Mouse (Mus musculus) midbrain, embryonic 13.5 days (tissue): ENCODE data around the gene Sparc. TPM values are rescaled to one million over a fixed set of nuclear protein-coding genes. Genes with fewer than 3 reads are reported as not detected.

ENCODE experiments used
- ATAC-seq: fragments of 200-750 bp; cut with Nextera tagmentation; 2 replicates; pipeline ENCODE4 v1.8.0; 2017; ENCODE audit warnings: mild to moderate bottlenecking, moderate TSS enrichment, moderate library complexity
- H3K27ac ChIP-seq: fragments of 300-500 bp; sonication (generic); 2 replicates; pipeline ENCODE4 v1.5.1; 2015; ENCODE audit warnings: inconsistent platforms, mild to moderate bottlenecking, moderate library complexity
- H3K27me3 ChIP-seq: fragments of 300-500 bp; sonication (generic); 2 replicates; pipeline ENCODE4 v1.6.1; 2015; ENCODE audit warnings: mild to moderate bottlenecking, inconsistent platforms
- H3K36me3 ChIP-seq: fragments of 300-500 bp; sonication (generic); 2 replicates; pipeline ENCODE4 v1.6.1; 2015; ENCODE audit warnings: mild to moderate bottlenecking, inconsistent platforms
- H3K4me1 ChIP-seq: fragments of 300-500 bp; sonication (generic); replicated peaks from 2 replicates; pipeline ENCODE4 v1.6.1; 2015; ENCODE audit warnings: inconsistent platforms
- H3K4me2 ChIP-seq: fragments of 300-500 bp; sonication (generic); replicated peaks from 2 replicates; pipeline ENCODE4 v1.6.1; 2015; ENCODE audit warnings: moderate library complexity, mild to moderate bottlenecking, inconsistent platforms
- H3K4me3 ChIP-seq: fragments of 300-500 bp; sonication (generic); replicated peaks from 2 replicates; pipeline ENCODE4 v1.5.1; 2015; ENCODE audit warnings: mild to moderate bottlenecking, inconsistent platforms
- H3K9ac ChIP-seq: fragments of 300-500 bp; sonication (generic); replicated peaks from 2 replicates; pipeline ENCODE4 v1.6.1; 2015; ENCODE audit warnings: mild to moderate bottlenecking, inconsistent platforms
- H3K9me3 ChIP-seq: fragments of 300-500 bp; sonication (generic); 2 replicates; pipeline ENCODE4 v1.6.1; 2016; ENCODE audit warnings: mild to moderate bottlenecking, inconsistent platforms
- WGBS: fragments of 180-500 bp; shearing (Covaris S2); methylation state at CpG from one replicate; pipeline ENCODE4 v1.1.7; 2015; 5-methylcytosine and 5-hydroxymethylcytosine counted together
- polyA plus RNA-seq: library from polyadenylated mRNA; unstranded; fragments of >200 nt; fragmentation: Nextera tagmentation; extraction: Ambion mirVana; gene quantifications from 2 replicates; pipeline ENCODE4 v1.2.1, GENCODE M21; 2015

Sparc gene
- polyA plus RNA-seq, 1 experiment from 2014 or later, result 417 TPM

- H3K9ac ChIP-seq, result no peak overlapping the region
- H3K4me3 ChIP-seq, result no peak overlapping the region
- H3K4me1 ChIP-seq, result peaks cover 21% of the 10 kb centered on the region
- ATAC-seq, result no peak
- H3K27ac ChIP-seq, result no peak overlapping the region
- 76% methylated on average over 5 of the region's 5 CpGs for WGBS
- H3K36me3 ChIP-seq, result peaks cover 5% of the 10 kb centered on the region; the same call in 1 of the 2 replicates
- no peaks in the 10 kb centered on the region for H3K9me3 ChIP-seq
- H3K27me3 ChIP-seq, result no peaks in the 10 kb centered on the region
- H3K4me2 ChIP-seq, result no peak overlapping the region
These were observed 8.7 kb downstream of the Sparc start for GRCm38 (mm10) chr11:55414314-55414713.

- no peak overlapping the region for H3K27ac ChIP-seq
- WGBS, result 90% methylated on average over 2 of the region's 2 CpGs
- no peak for ATAC-seq
These were observed 9.6 kb downstream of the Sparc start for GRCm38 (mm10) chr11:55413416-55413796.

GRCm38 (mm10) chr11:55412680-55413415 lies 10.1 kb downstream of the Sparc start:
- no peak overlapping the region for H3K4me3 ChIP-seq
- peaks cover 7% of the 10 kb centered on the region for H3K4me1 ChIP-seq
- no peak for ATAC-seq
- no peak overlapping the region for H3K4me2 ChIP-seq
- no peaks in the 10 kb centered on the region for H3K9me3 ChIP-seq
- H3K27me3 ChIP-seq, result no peaks in the 10 kb centered on the region
- WGBS, result 95% methylated on average over 10 of the region's 10 CpGs
- no peak overlapping the region for H3K27ac ChIP-seq
- no peak overlapping the region for H3K9ac ChIP-seq
- H3K36me3 ChIP-seq, result peaks cover 13% of the 10 kb centered on the region

More at GRCm38 (mm10) chr11:55413416-55413796, 9.6 kb downstream of the Sparc start:
- Histone ChIP-seq H3K9me3 (no peaks in the 10 kb centered on the region), H3K27me3 (no peaks in the 10 kb centered on the region), H3K9ac (no peak overlapping the region), H3K36me3 (peaks cover 10% of the 10 kb centered on the region), H3K4me2 (no peak overlapping the region), H3K4me1 (peaks cover 12% of the 10 kb centered on the region), H3K4me3 (no peak overlapping the region)

- ATAC-seq, result no peak
- Histone ChIP-seq H3K4me3 (no peak overlapping the region), H3K27me3 (no peaks in the 10 kb centered on the region), H3K9me3 (no peaks in the 10 kb centered on the region), H3K4me2 (no peak overlapping the region), H3K4me1 (no peaks in the 10 kb centered on the region), H3K36me3 (peaks cover 18% of the 10 kb centered on the region), H3K9ac (no peak overlapping the region), H3K27ac (no peak overlapping the region)
- WGBS, result 81% methylated on average over 7 of the region's 7 CpGs
These were observed 10.9 kb downstream of the Sparc start for GRCm38 (mm10) chr11:55412034-55412433.

- Histone ChIP-seq H3K9ac (no peak overlapping the region), H3K27ac (no peak overlapping the region), H3K9me3 (no peaks in the 10 kb centered on the region), H3K4me1 (no peaks in the 10 kb centered on the region), H3K27me3 (no peaks in the 10 kb centered on the region), H3K4me2 (no peak overlapping the region), H3K36me3 (peaks cover 24% of the 10 kb centered on the region), H3K4me3 (no peak overlapping the region)
- WGBS, result 76% methylated on average over 3 of the region's 3 CpGs
- no peak for ATAC-seq
These were observed 12.5 kb downstream of the Sparc start for GRCm38 (mm10) chr11:55410502-55410901.

- H3K4me3 ChIP-seq, result no peak overlapping the region
- no peaks in the 10 kb centered on the region for H3K4me1 ChIP-seq
- no peak overlapping the region for H3K9ac ChIP-seq
- no peak overlapping the region for H3K27ac ChIP-seq
- H3K9me3 ChIP-seq, result no peaks in the 10 kb centered on the region
- ATAC-seq, result no peak
- H3K36me3 ChIP-seq, result peaks cover 24% of the 10 kb centered on the region
- H3K4me2 ChIP-seq, result no peak overlapping the region
- 85% methylated on average over 3 of the region's 3 CpGs for WGBS
- no peaks in the 10 kb centered on the region for H3K27me3 ChIP-seq
These were observed 13.0 kb downstream of the Sparc start for GRCm38 (mm10) chr11:55410005-55410404.

GRCm38 (mm10) chr11:55407133-55407532 lies 15.8 kb downstream of the Sparc start:
- Histone ChIP-seq H3K4me1 (no peaks in the 10 kb centered on the region), H3K27ac (no peak overlapping the region), H3K27me3 (no peaks in the 10 kb centered on the region), H3K9me3 (no peaks in the 10 kb centered on the region), H3K36me3 (peaks cover 24% of the 10 kb centered on the region), H3K4me3 (no peak overlapping the region), H3K9ac (no peak overlapping the region), H3K4me2 (no peak overlapping the region)
- 94% methylated on average over 4 of the region's 4 CpGs for WGBS
- ATAC-seq, result no peak

- Histone ChIP-seq H3K36me3 (peaks cover 28% of the 10 kb centered on the region), H3K9ac (no peak overlapping the region), H3K4me2 (no peak overlapping the region), H3K4me3 (no peak overlapping the region), H3K9me3 (no peaks in the 10 kb centered on the region), H3K27ac (peak overlapping the region; percentile 25; the same call in 1 of the 2 replicates), H3K27me3 (no peaks in the 10 kb centered on the region), H3K4me1 (no peaks in the 10 kb centered on the region)
- WGBS, result 82% methylated on average over 8 of the region's 8 CpGs
- ATAC-seq, result no peak
These were observed 17.1 kb downstream of the Sparc start for GRCm38 (mm10) chr11:55405601-55406469.

GRCm38 (mm10) chr11:55404659-55405457 lies 18.1 kb downstream of the Sparc start:
- no peak overlapping the region for H3K4me3 ChIP-seq
- ATAC-seq, result no peak
- WGBS, result 89% methylated on average over 9 of the region's 9 CpGs
- H3K4me1 ChIP-seq, result no peaks in the 10 kb centered on the region
- H3K36me3 ChIP-seq, result peaks cover 28% of the 10 kb centered on the region
- no peak overlapping the region for H3K27ac ChIP-seq
- H3K27me3 ChIP-seq, result no peaks in the 10 kb centered on the region
- no peak overlapping the region for H3K9ac ChIP-seq
- H3K4me2 ChIP-seq, result no peak overlapping the region
- no peaks in the 10 kb centered on the region for H3K9me3 ChIP-seq

GRCm38 (mm10) chr11:55400863-55401262 lies 22.1 kb downstream of the Sparc start:
- Histone ChIP-seq H3K4me3 (no peak overlapping the region), H3K27me3 (no peaks in the 10 kb centered on the region), H3K27ac (no peak overlapping the region), H3K36me3 (peaks cover 17% of the 10 kb centered on the region), H3K4me2 (no peak overlapping the region), H3K9me3 (no peaks in the 10 kb centered on the region), H3K9ac (no peak overlapping the region), H3K4me1 (no peaks in the 10 kb centered on the region)
- 95% methylated on average over 2 of the region's 2 CpGs for WGBS
- ATAC-seq, result no peak

GRCm38 (mm10) chr11:55398371-55398770 lies 24.6 kb downstream of the Sparc start:
- 92% methylated on average over 8 of the region's 8 CpGs for WGBS
- H3K4me2 ChIP-seq, result no peak overlapping the region

GRCm38 (mm10) chr11:55397441-55397840 lies 25.5 kb downstream of the Sparc start:
- no peak overlapping the region for H3K9ac ChIP-seq
- no peak overlapping the region for H3K4me2 ChIP-seq
- no peaks in the 10 kb centered on the region for H3K9me3 ChIP-seq
- no peak overlapping the region for H3K27ac ChIP-seq
- no peak for ATAC-seq
- H3K4me1 ChIP-seq, result no peaks in the 10 kb centered on the region
- 88% methylated on average over 9 of the region's 9 CpGs for WGBS
- no peaks in the 10 kb centered on the region for H3K27me3 ChIP-seq
- H3K36me3 ChIP-seq, result peaks cover 17% of the 10 kb centered on the region
- H3K4me3 ChIP-seq, result no peak overlapping the region

More at GRCm38 (mm10) chr11:55398371-55398770, 24.6 kb downstream of the Sparc start:
- H3K4me3 ChIP-seq, result no peak overlapping the region
- peaks cover 17% of the 10 kb centered on the region for H3K36me3 ChIP-seq
- H3K9me3 ChIP-seq, result no peaks in the 10 kb centered on the region
- no peaks in the 10 kb centered on the region for H3K27me3 ChIP-seq
- H3K9ac ChIP-seq, result no peak overlapping the region
- H3K4me1 ChIP-seq, result no peaks in the 10 kb centered on the region
- H3K27ac ChIP-seq, result no peak overlapping the region
- no peak for ATAC-seq
